17 mouse cellular contexts compared by ENCODE assay signal in the genomic region with DNA sequence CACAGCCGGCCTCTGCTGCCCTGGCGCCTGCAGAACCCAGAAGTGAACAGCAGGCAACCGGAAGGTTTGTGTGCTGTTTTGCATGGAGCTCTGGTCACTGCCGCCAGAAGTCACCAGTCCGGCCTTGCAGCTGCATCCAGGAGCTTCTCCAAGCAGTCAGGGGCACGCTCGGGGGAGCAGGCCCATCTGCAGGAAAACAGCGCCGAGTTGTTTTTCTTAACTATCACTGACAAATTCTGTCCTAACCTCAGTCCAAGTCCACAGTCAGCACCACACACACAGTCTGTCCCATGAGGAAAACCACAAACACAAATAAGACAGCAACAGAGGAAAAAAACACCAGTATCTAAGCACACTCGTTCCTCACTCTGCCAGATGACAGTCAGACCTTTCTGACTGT.
"Had no signal": no experiment of that assay in that cellular context is flagged by ENCODE, and none has a peak within 500 bp of the region (broad histone marks: within the 10 kb centered on the region; RNA-seq: fewer than 3 reads in every experiment).

No protein-coding gene starts in this region.

- H3K27ac ChIP-seq: liver, embryonic 15.5 days; lung, embryonic 15.5 days; macrophage; midbrain, embryonic 12.5 days; neural tube, embryonic 12.5 days; stomach, embryonic 15.5 days; stomach, postnatal 0 days had no signal

- DNase-seq: liver, postnatal 0 days; lung, adult 2 months; lung, postnatal 14 days; lung, postnatal 36 days; midbrain, embryonic 14.5 days; right cerebral cortex, postnatal 14 days; thymus, adult 2 months; thymus, postnatal 36 days had no signal

- H3K4me1 ChIP-seq: liver, embryonic 15.5 days; midbrain, embryonic 12.5 days; neural tube, embryonic 12.5 days; stomach, embryonic 15.5 days had no signal

- H3K9me3 ChIP-seq: liver, embryonic 15.5 days; lung, embryonic 15.5 days; stomach, embryonic 15.5 days had no signal

- H3K4me3 ChIP-seq: liver, embryonic 15.5 days; lung, embryonic 15.5 days; megakaryocyte, embryonic 14.5 days; midbrain, embryonic 12.5 days; neural tube, embryonic 12.5 days; stomach, embryonic 15.5 days had no signal

- ATAC-seq: liver, postnatal 0 days; lung, postnatal 0 days had no signal

- H3K27me3 ChIP-seq: liver, embryonic 15.5 days; lung, embryonic 15.5 days; megakaryocyte, embryonic 14.5 days; midbrain, embryonic 12.5 days; neural tube, embryonic 12.5 days; stomach, embryonic 15.5 days had no signal

- H3K9ac ChIP-seq: liver, embryonic 15.5 days; liver, postnatal 0 days; lung, embryonic 15.5 days; midbrain, embryonic 12.5 days; neural tube, embryonic 12.5 days; stomach, embryonic 15.5 days had no signal

- H3K4me2 ChIP-seq: liver, embryonic 15.5 days; lung, embryonic 15.5 days; midbrain, embryonic 12.5 days; neural tube, embryonic 12.5 days; stomach, embryonic 15.5 days had no signal
